Mouse (Mus musculus) small intestine, adult 2 months (tissue): Measurements from ENCODE around the gene Vamp5. TPM values are rescaled to one million over a fixed set of nuclear protein-coding genes. Genes with fewer than 3 reads are reported as not detected.
A peak's percentile ranks its signal among the peaks of the same experiment; 100 is the strongest.

Experiments
- H3K27ac ChIP-seq: fragments of 200-500 bp; 2 replicates; pipeline ENCODE4 v1.5.1; 2012; ENCODE audit warnings: low read depth, low read length, control low read depth, inconsistent platforms; ENCODE audit not compliant: insufficient read depth
- H3K27me3 ChIP-seq: fragments of 200-500 bp; 2 replicates; pipeline ENCODE4 v1.6.1; 2012; ENCODE audit warnings: mild to moderate bottlenecking, moderate library complexity, low read length, inconsistent platforms; ENCODE audit not compliant: control insufficient read depth, insufficient read depth
- H3K36me3 ChIP-seq: fragments of 200-500 bp; 2 replicates; pipeline ENCODE4 v1.6.1; 2012; ENCODE audit warnings: mild to moderate bottlenecking, low read length, control low read depth, inconsistent platforms; ENCODE audit not compliant: control insufficient read depth, insufficient read depth
- H3K4me1 ChIP-seq: fragments of 200-500 bp; 2 replicates; pipeline ENCODE4 v1.6.1; 2012; ENCODE audit warnings: low read length, inconsistent platforms, mixed read lengths; ENCODE audit not compliant: control insufficient read depth, insufficient read depth, insufficient read length
- H3K4me3 ChIP-seq: fragments of 200-500 bp; 2 replicates; pipeline ENCODE4 v1.5.1; 2012; ENCODE audit warnings: low read depth, mild to moderate bottlenecking, control low read depth, inconsistent platforms, low read length, moderate library complexity
- CTCF ChIP-seq: fragments of 200-500 bp; IDR thresholded peaks from 2 replicates; pipeline ENCODE4 v1.5.1; 2012; ENCODE audit warnings: low read depth, mild to moderate bottlenecking, control low read depth, inconsistent platforms, low read length, moderate library complexity, mixed read lengths; ENCODE audit not compliant: insufficient replicate concordance, insufficient read length; ENCODE audit errors: extremely low read depth
- POLR2A ChIP-seq: fragments of 200-500 bp; IDR thresholded peaks from 2 replicates; pipeline ENCODE4 v1.6.1; 2012; ENCODE audit warnings: low read depth, mild to moderate bottlenecking, control low read depth, inconsistent platforms, low read length, moderate library complexity
- WGBS: fragments of 180-500 bp; shearing (Covaris S2); methylation state at CpG from one replicate; pipeline ENCODE4 v1.1.7; 2018; 5-methylcytosine and 5-hydroxymethylcytosine counted together
- polyA plus RNA-seq: library from polyadenylated mRNA; depleted of rRNA; stranded (reverse); fragments of >200 nt; gene quantifications from 2 replicates; pipeline ENCODE4 v1.2.3, GENCODE M21; 2012

Vamp5 gene
- polyA plus RNA-seq, 1 experiment: 19.8 TPM

DNA sequence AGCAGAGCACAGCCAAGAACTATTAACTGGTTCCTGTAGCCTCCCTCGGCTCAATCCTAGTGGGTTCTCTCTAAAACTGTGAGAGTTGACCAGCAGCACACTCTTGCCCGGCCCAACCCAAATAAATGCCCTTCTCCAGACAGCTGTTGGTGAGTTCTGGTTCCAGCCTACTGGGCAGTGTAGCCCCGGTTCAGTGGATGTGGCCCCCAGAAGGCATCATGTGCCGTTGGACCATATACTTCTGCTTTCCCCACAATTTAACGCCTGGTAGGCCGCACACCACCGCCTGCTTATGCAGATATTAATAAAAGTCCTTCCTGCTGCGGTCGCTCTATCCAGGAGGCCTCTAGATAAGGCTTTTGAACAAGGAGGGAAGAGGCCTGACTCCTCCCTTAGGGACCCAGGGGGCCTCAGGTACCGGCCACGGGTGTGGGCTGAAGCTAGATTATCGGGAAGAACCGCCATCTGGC, 9.2 kb upstream of the Vamp5 start:
- WGBS: 1% methylated on average over 13 of the region's 13 CpGs
- H3K36me3 ChIP-seq: peaks cover 21% of the 10 kb centered on the region
- peak overlapping the region; percentile 79 for H3K4me3 ChIP-seq
- H3K4me1 ChIP-seq: peaks cover 4% of the 10 kb centered on the region; the same call in 1 of the 2 replicates
- H3K27me3 ChIP-seq: no peaks in the 10 kb centered on the region
- H3K27ac ChIP-seq: peak overlapping the region; percentile 98
- TF ChIP-seq POLR2A (no peak), CTCF (no peak)

DNA sequence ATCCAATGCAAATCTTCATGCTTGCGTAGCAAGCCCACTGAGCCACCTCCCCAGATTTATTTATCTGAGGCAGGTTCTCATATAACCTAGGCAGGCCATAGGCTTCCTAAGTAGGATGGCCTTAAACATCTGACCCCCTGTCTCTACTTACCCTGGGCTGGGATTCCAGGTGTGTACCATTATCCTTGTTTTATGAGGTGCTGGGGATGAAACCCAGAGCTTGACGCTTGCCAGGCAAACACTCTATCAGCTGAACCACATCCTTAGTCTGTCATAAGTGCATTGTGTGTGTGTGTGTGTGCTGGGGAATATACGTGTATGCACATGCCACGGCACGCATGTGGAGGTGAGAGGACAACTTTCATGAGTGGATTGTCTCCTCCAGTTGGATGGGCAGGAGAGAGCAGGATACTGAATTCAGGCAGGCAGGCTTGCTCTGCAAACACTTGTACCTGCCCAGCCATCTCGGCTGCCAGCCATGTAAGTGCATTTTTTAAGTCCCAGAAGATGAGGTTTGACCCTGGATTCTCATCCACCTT, 8.6 kb upstream of the Vamp5 start:
- H3K27me3 ChIP-seq: no peaks in the 10 kb centered on the region
- 0 out of 2 replicates have a peak overlapping the region, but pooled peaks have one; percentile 98 for H3K27ac ChIP-seq
- peaks cover 4% of the 10 kb centered on the region; the same call in 1 of the 2 replicates for H3K4me1 ChIP-seq
- WGBS: 72% methylated on average over 6 of the region's 6 CpGs
- peak overlapping the region; percentile 79 for H3K4me3 ChIP-seq
- H3K36me3 ChIP-seq: peaks cover 21% of the 10 kb centered on the region
- TF ChIP-seq POLR2A (no peak), CTCF (no peak)

DNA sequence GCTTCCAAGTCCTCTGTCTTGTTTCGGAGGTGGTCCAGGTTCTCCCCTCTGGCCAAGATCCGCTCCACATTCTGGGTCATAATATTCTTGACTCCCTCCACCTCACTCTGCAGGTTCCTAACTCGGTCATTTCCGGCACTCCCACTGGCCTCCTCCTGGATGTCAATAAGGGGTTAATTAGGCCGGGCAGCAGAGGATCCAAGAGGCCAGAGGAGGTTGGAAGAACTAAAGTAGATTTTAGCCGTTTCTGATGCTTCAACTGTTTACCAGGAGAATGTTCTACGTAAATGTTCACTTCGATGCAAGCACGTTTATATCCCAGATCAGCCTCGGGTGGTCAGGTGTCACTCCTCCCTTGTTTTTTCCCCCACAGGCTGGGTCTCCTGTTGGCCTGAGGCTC, 8.0 kb upstream of the Vamp5 start:
- TF ChIP-seq CTCF (no peak), POLR2A (no peak)
- no peaks in the 10 kb centered on the region for H3K27me3 ChIP-seq
- peaks cover 21% of the 10 kb centered on the region for H3K36me3 ChIP-seq
- 77% methylated on average over 10 of the region's 10 CpGs for WGBS
- H3K27ac ChIP-seq: no peak overlapping the region
- no peak overlapping the region for H3K4me3 ChIP-seq
- H3K4me1 ChIP-seq: peaks cover 4% of the 10 kb centered on the region; the same call in 1 of the 2 replicates

DNA sequence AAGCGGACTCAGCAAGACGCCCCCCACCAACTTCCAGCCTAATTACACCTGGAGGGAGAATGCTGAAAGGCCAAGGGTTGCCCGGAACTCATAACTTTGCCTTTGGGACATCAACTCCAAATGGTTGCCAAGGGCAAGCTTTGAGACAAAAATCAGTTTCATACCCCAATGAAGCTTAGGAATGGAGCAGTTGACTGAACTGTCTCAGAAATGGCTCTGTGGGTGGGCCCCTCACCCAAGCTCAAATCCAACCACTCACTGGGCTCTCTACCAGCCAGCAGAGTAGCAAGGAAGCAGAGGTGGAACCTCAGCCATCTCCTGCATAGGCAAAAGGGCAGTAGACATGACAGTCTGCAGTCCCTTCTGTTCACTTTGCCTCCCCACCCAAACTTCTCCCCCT, 7.5 kb upstream of the Vamp5 start:
- peaks cover 21% of the 10 kb centered on the region for H3K36me3 ChIP-seq
- peaks cover 4% of the 10 kb centered on the region; the same call in 1 of the 2 replicates for H3K4me1 ChIP-seq
- no peaks in the 10 kb centered on the region for H3K27me3 ChIP-seq
- WGBS: 90% methylated on average over 3 of the region's 3 CpGs
- no peak for TF ChIP-seq POLR2A
- TF ChIP-seq CTCF: no peak
- H3K27ac ChIP-seq: no peak overlapping the region
- H3K4me3 ChIP-seq: no peak overlapping the region

DNA sequence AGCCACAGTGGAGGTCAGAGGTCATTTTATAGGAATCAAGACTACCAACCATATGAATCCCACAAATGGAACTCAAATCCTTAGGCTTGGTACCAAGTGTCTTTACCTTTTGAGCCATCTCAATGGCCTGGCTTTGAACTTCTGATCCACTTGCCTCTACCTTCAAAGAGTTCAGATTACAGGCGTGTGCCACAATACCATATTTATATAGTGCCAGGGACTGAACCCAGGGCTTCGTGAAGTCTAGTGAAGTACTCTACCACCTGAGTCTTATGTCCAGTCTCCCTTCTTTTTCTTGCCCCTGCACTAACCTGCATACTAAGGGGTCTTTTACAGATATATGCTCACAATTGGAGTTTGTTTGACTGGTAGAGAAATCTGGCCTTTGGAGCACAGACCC, 6.3 kb upstream of the Vamp5 start:
- peaks cover 21% of the 10 kb centered on the region for H3K36me3 ChIP-seq
- WGBS: 96% methylated on average over 2 of the region's 2 CpGs

DNA sequence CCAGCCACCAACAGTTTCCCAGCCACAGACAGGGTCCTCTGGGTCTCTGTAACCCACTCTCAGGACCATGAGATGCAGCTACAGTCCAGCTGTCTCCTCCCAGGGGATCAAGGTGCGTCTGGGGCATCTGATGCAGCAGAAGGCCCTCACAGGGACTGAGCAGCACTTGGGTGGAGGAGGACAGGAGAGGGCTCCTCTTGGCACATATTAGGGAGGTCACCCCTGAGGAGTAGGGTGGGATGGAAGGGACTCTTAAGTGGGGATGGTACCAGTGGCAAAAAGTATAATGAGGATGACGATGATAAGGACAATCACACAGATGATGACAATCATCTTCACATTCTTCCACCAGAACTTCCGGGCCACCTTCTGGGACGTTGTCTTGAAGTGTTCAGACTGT, 5.0 kb upstream of the Vamp5 start:
- H3K36me3 ChIP-seq: peaks cover 21% of the 10 kb centered on the region
- no peak for TF ChIP-seq POLR2A
- no peak for TF ChIP-seq CTCF
- H3K4me3 ChIP-seq: no peak overlapping the region
- no peak overlapping the region for H3K27ac ChIP-seq
- 87% methylated on average over 4 of the region's 4 CpGs for WGBS
- H3K27me3 ChIP-seq: no peaks in the 10 kb centered on the region
- peaks cover 4% of the 10 kb centered on the region for H3K4me1 ChIP-seq

More for the DNA sequence above, 6.3 kb upstream of the Vamp5 start:
- TF ChIP-seq POLR2A (no peak), CTCF (no peak)
- Histone ChIP-seq H3K27ac (no peak overlapping the region), H3K4me1 (peaks cover 4% of the 10 kb centered on the region; the same call in 1 of the 2 replicates), H3K27me3 (no peaks in the 10 kb centered on the region), H3K4me3 (no peak overlapping the region)

DNA sequence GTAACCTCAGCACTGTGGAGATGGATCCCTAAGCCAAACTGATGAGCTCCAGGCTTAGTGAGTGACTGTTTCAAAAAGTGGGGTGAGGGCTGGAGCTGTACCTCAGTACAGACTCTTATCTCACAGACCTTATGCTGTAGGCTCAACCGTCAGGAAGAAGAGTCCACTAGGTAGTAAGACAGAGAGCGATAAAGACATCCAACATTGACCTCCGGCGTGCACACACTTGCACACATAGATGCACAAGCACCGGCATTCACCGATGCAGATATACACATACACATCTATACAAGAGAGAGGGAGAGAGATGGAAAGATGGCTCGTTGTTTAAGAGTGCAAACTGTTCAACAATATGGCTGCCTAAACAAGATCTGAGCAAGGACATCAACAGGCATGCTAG, 3.7 kb upstream of the Vamp5 start:
- no peaks in the 10 kb centered on the region for H3K27me3 ChIP-seq
- H3K36me3 ChIP-seq: peaks cover 21% of the 10 kb centered on the region
- WGBS: 92% methylated on average over 7 of the region's 7 CpGs
- no peak overlapping the region for H3K4me3 ChIP-seq
- TF ChIP-seq CTCF: no peak
- no peak for TF ChIP-seq POLR2A
- peaks cover 7% of the 10 kb centered on the region for H3K4me1 ChIP-seq
- no peak overlapping the region for H3K27ac ChIP-seq
